Mouse (Mus musculus): ENCODE data around the gene Peli2.

The Peli2 gene

GRCm38 (mm10) chr14:48189330-48189729 lies 68.7 kb downstream of the Peli2 start:
- no peak for DNase-seq (ENCODE audit: low read depth, low spot score)

- no peak for DNase-seq (ENCODE audit: low read depth, low spot score)
Measured at GRCm38 (mm10) chr14:48190946-48191345, 70.3 kb downstream of the Peli2 start.

GRCm38 (mm10) chr14:48191925-48192324 lies 71.3 kb downstream of the Peli2 start:
- DNase-seq (ENCODE audit: low read depth, low spot score): no peak

- DNase-seq (ENCODE audit: low read depth, low spot score): no peak
Measured at GRCm38 (mm10) chr14:48196804-48197203, 76.2 kb downstream of the Peli2 start.

GRCm38 (mm10) chr14:48197287-48197686 lies 76.7 kb downstream of the Peli2 start:
- no peak for DNase-seq (ENCODE audit: low read depth, low spot score)

- DNase-seq (ENCODE audit: low read depth, low spot score): no peak
Measured at GRCm38 (mm10) chr14:48198190-48198954, 77.7 kb downstream of the Peli2 start.

- no peak for DNase-seq (ENCODE audit: low read depth, low spot score)
Measured at GRCm38 (mm10) chr14:48198957-48199356, 78.3 kb downstream of the Peli2 start.

GRCm38 (mm10) chr14:48199506-48199905 lies 78.9 kb downstream of the Peli2 start:
- DNase-seq (ENCODE audit: low read depth, low spot score): no peak

GRCm38 (mm10) chr14:48200291-48200690 lies 79.7 kb downstream of the Peli2 start:
- no peak for DNase-seq (ENCODE audit: low read depth, low spot score)

GRCm38 (mm10) chr14:48200788-48201187 lies 80.2 kb downstream of the Peli2 start:
- no peak for DNase-seq (ENCODE audit: low read depth, low spot score)

GRCm38 (mm10) chr14:48201403-48201802 lies 80.8 kb downstream of the Peli2 start:
- no peak for DNase-seq (ENCODE audit: low read depth, low spot score)

- peak; percentile 62 for DNase-seq (ENCODE audit: low read depth, low spot score)
Measured at GRCm38 (mm10) chr14:48202096-48203036, 81.7 kb downstream of the Peli2 start.

GRCm38 (mm10) chr14:48205044-48205443 lies 84.4 kb downstream of the Peli2 start:
- no peak for DNase-seq (ENCODE audit: low read depth, low spot score)

- peak; percentile 59 for DNase-seq (ENCODE audit: low read depth, low spot score)
Measured at GRCm38 (mm10) chr14:48205635-48206034, 85.0 kb downstream of the Peli2 start.

- DNase-seq (ENCODE audit: low read depth, low spot score): no peak
Measured at GRCm38 (mm10) chr14:48207119-48207518, 86.5 kb downstream of the Peli2 start.

GRCm38 (mm10) chr14:48207746-48208640 lies 87.4 kb downstream of the Peli2 start:
- no peak for DNase-seq (ENCODE audit: low read depth, low spot score)

GRCm38 (mm10) chr14:48209436-48209835 lies 88.8 kb downstream of the Peli2 start:
- DNase-seq (ENCODE audit: low read depth, low spot score): no peak

GRCm38 (mm10) chr14:48210089-48210488 lies 89.5 kb downstream of the Peli2 start:
- DNase-seq (ENCODE audit: low read depth, low spot score): no peak

GRCm38 (mm10) chr14:48211526-48211925 lies 90.9 kb downstream of the Peli2 start:
- DNase-seq (ENCODE audit: low read depth, low spot score): no peak

GRCm38 (mm10) chr14:48212839-48213238 lies 92.2 kb downstream of the Peli2 start:
- DNase-seq (ENCODE audit: low read depth, low spot score): no peak

- no peak for DNase-seq (ENCODE audit: low read depth, low spot score)
Measured at GRCm38 (mm10) chr14:48213593-48213992, 93.0 kb downstream of the Peli2 start.

GRCm38 (mm10) chr14:48222051-48222450 lies 101.4 kb downstream of the Peli2 start:
- DNase-seq (ENCODE audit: low read depth, low spot score): no peak

All from mesoderm, embryonic 11.5 days (tissue).